Mouse (Mus musculus) CH12.LX (cell line): ENCODE results near the gene Atp5d. TPM values are rescaled to one million over a fixed set of nuclear protein-coding genes. Genes with fewer than 3 reads are reported as not detected.

Experiments used
- DNase-seq: peaks from one replicate; pipeline ENCODE4 v3.0.0-alpha.2; 2013; ENCODE audit errors: extremely low read depth
- H3K27ac ChIP-seq: 2 replicates; pipeline ENCODE4 v1.5.1; 2012; ENCODE audit warnings: low read depth, mild to moderate bottlenecking, control low read depth, moderate library complexity; ENCODE audit not compliant: insufficient read depth
- H3K27me3 ChIP-seq: replicated peaks from 2 replicates; pipeline ENCODE3; 2012; ENCODE audit warnings: inconsistent platforms
- H3K36me3 ChIP-seq, 2 experiments: replicated peaks in 1 of 2; 2 replicates each; pipeline versions ENCODE3 to v1.6.1; 2012; ENCODE audit warnings: inconsistent platforms in 1 of 2, low read length in 1 of 2, mild to moderate bottlenecking in 1 of 2, mixed read lengths in 1 of 2, moderate library complexity in 1 of 2; ENCODE audit not compliant: control insufficient read depth in 1 of 2, insufficient read depth in 1 of 2
- H3K4me1 ChIP-seq, 2 experiments: 2 replicates each; pipeline ENCODE4 v1.6.1; 2012; ENCODE audit warnings: inconsistent platforms in 1 of 2, moderate library complexity in 1 of 2; ENCODE audit not compliant: insufficient read depth in 2 of 2, control insufficient read depth in 1 of 2
- H3K4me2 ChIP-seq: 2 replicates; pipeline ENCODE4 v1.6.1; 2012; ENCODE audit warnings: low read depth, mild to moderate bottlenecking, control low read depth; ENCODE audit not compliant: poor library complexity, insufficient read depth, severe bottlenecking
- H3K4me3 ChIP-seq, 3 experiments: fragments of 150-350 bp in 1 of 3; sonication (generic) in 1 of 3; replicated peaks in 1 of 3; 2 replicates each; pipeline versions ENCODE3 to v1.5.1; 2011 to 2012; ENCODE audit warnings: low read depth in 2 of 3, low read length in 2 of 3, mild to moderate bottlenecking in 2 of 3, moderate library complexity in 2 of 3, control low read depth in 1 of 3, improper control_type of control experiment in 1 of 3, inconsistent platforms in 1 of 3, mixed read lengths in 1 of 3; ENCODE audit not compliant: poor library complexity in 1 of 3
- H3K79me2 ChIP-seq: replicated peaks from 2 replicates; pipeline ENCODE4 v1.6.1; 2012; ENCODE audit warnings: mild to moderate bottlenecking, moderate library complexity; ENCODE audit not compliant: control insufficient read depth, poor library complexity, insufficient read depth, severe bottlenecking; ENCODE audit errors: extremely low read depth
- H3K9ac ChIP-seq: 2 replicates; pipeline ENCODE4 v1.6.1; 2012; ENCODE audit warnings: low read depth, mild to moderate bottlenecking, control low read depth, moderate library complexity; ENCODE audit not compliant: insufficient read depth
- H3K9me3 ChIP-seq: replicated peaks from 2 replicates; pipeline ENCODE3; 2012; ENCODE audit warnings: low read length, inconsistent platforms, mixed read lengths
- CHD2 ChIP-seq: IDR thresholded peaks from 2 replicates; pipeline ENCODE4 v1.6.1; 2011; ENCODE audit warnings: low read length, improper control_type of control experiment
- CTCF ChIP-seq, 2 experiments: IDR thresholded peaks in 1 of 2; conservative IDR thresholded peaks in 1 of 2; 2 replicates each; pipeline ENCODE4 v1.5.1; 2011 to 2012; ENCODE audit warnings: low read depth in 2 of 2, low read length in 2 of 2, improper control_type of control experiment in 1 of 2, inconsistent platforms in 1 of 2, mild to moderate bottlenecking in 1 of 2, moderate library complexity in 1 of 2
- E2F4 ChIP-seq: IDR thresholded peaks from 2 replicates; pipeline ENCODE4 v1.6.1; 2011; ENCODE audit warnings: low read depth, low read length, improper control_type of control experiment; ENCODE audit not compliant: insufficient replicate concordance
- ELF1 ChIP-seq: IDR thresholded peaks from 2 replicates; pipeline ENCODE4 v1.6.1; 2014; ENCODE audit warnings: low read depth, mild to moderate bottlenecking, inconsistent platforms, low read length, improper control_type of control experiment
- EP300 ChIP-seq: IDR thresholded peaks from 2 replicates; pipeline ENCODE4 v1.6.1; 2011; ENCODE audit warnings: low read length, improper control_type of control experiment
- GABPA ChIP-seq: IDR thresholded peaks from 2 replicates; pipeline ENCODE4 v1.6.1; 2012; ENCODE audit warnings: low read depth, low read length, improper control_type of control experiment, inconsistent platforms; ENCODE audit not compliant: insufficient replicate concordance
- HCFC1 ChIP-seq: IDR thresholded peaks from 2 replicates; pipeline ENCODE4 v1.6.1; 2012; ENCODE audit warnings: low read depth, mild to moderate bottlenecking, inconsistent platforms, low read length, improper control_type of control experiment
- IRF4 ChIP-seq: IDR thresholded peaks from 2 replicates; pipeline ENCODE4 v1.6.1; 2014; ENCODE audit warnings: low read depth, mild to moderate bottlenecking, inconsistent platforms, low read length, improper control_type of control experiment
- JUN ChIP-seq: IDR thresholded peaks from 2 replicates; pipeline ENCODE4 v1.6.1; 2011; ENCODE audit warnings: low read depth, mild to moderate bottlenecking, low read length, improper control_type of control experiment, moderate library complexity; ENCODE audit not compliant: insufficient read depth
- JUND ChIP-seq: conservative IDR thresholded peaks from 2 replicates; pipeline ENCODE4 v1.6.1; 2011; ENCODE audit warnings: low read depth, low read length, improper control_type of control experiment
- KAT2A ChIP-seq: IDR thresholded peaks from 2 replicates; pipeline ENCODE4 v1.6.1; 2012; ENCODE audit warnings: low read length, improper control_type of control experiment, inconsistent platforms; ENCODE audit not compliant: insufficient replicate concordance
- MAX ChIP-seq: IDR thresholded peaks from 2 replicates; pipeline ENCODE4 v1.6.1; 2011; ENCODE audit warnings: low read length, improper control_type of control experiment
- MAZ ChIP-seq: IDR thresholded peaks from 2 replicates; pipeline ENCODE4 v1.6.1; 2012; ENCODE audit warnings: low read depth, mild to moderate bottlenecking, inconsistent platforms, low read length, improper control_type of control experiment, moderate library complexity
- MEF2A ChIP-seq: IDR thresholded peaks from 2 replicates; pipeline ENCODE4 v1.6.1; 2014; ENCODE audit warnings: low read depth, mild to moderate bottlenecking, inconsistent platforms, low read length, improper control_type of control experiment, borderline replicate concordance
- MXI1 ChIP-seq: IDR thresholded peaks from 2 replicates; pipeline ENCODE4 v1.6.1; 2011; ENCODE audit warnings: mild to moderate bottlenecking, low read depth, low read length, improper control_type of control experiment
- MYC ChIP-seq: IDR thresholded peaks from 2 replicates; pipeline ENCODE4 v1.6.1; 2011; ENCODE audit warnings: low read depth, mild to moderate bottlenecking, improper control_type of control experiment, low read length
- NELFE ChIP-seq: IDR thresholded peaks from 2 replicates; pipeline ENCODE4 v1.6.1; 2011; ENCODE audit warnings: low read depth, low read length, improper control_type of control experiment
- NRF1 ChIP-seq: IDR thresholded peaks from 2 replicates; pipeline ENCODE4 v1.6.1; 2014; ENCODE audit warnings: low read depth, mild to moderate bottlenecking, inconsistent platforms, low read length, improper control_type of control experiment, moderate library complexity
- POLR2A ChIP-seq: IDR thresholded peaks from 2 replicates; pipeline ENCODE4 v1.6.1; 2011; ENCODE audit warnings: low read depth, mild to moderate bottlenecking, improper control_type of control experiment, low read length
- POLR2AphosphoS2 ChIP-seq: IDR thresholded peaks from 2 replicates; pipeline ENCODE4 v1.6.1; 2011; ENCODE audit warnings: low read depth, low read length, improper control_type of control experiment
- RAD21 ChIP-seq: IDR thresholded peaks from 2 replicates; pipeline ENCODE4 v1.6.1; 2011; ENCODE audit warnings: low read depth, mild to moderate bottlenecking, low read length, improper control_type of control experiment, moderate library complexity
- SIN3A ChIP-seq: IDR thresholded peaks from 2 replicates; pipeline ENCODE4 v1.6.1; 2012; ENCODE audit warnings: low read length, improper control_type of control experiment, inconsistent platforms
- SMC3 ChIP-seq: IDR thresholded peaks from 2 replicates; pipeline ENCODE4 v1.6.1; 2011; ENCODE audit warnings: low read depth, low read length, improper control_type of control experiment
- TBP ChIP-seq: conservative IDR thresholded peaks from 2 replicates; pipeline ENCODE4 v1.6.1; 2011; ENCODE audit warnings: low read depth, low read length, improper control_type of control experiment
- TCF12 ChIP-seq: IDR thresholded peaks from 2 replicates; pipeline ENCODE4 v1.6.1; 2014; ENCODE audit warnings: low read depth, mild to moderate bottlenecking, inconsistent platforms, low read length, improper control_type of control experiment
- USF1 ChIP-seq: IDR thresholded peaks from 2 replicates; pipeline ENCODE4 v1.6.1; 2014; ENCODE audit warnings: low read depth, mild to moderate bottlenecking, inconsistent platforms, low read length, improper control_type of control experiment
- USF2 ChIP-seq: conservative IDR thresholded peaks from 2 replicates; pipeline ENCODE4 v1.6.1; 2011; ENCODE audit warnings: low read depth, low read length, improper control_type of control experiment
- ZC3H11A ChIP-seq: IDR thresholded peaks from 2 replicates; pipeline ENCODE4 v1.6.1; 2012; ENCODE audit warnings: low read depth, mild to moderate bottlenecking, inconsistent platforms, low read length, improper control_type of control experiment
- ZMIZ1 ChIP-seq: IDR thresholded peaks from 2 replicates; pipeline ENCODE4 v1.6.1; 2012; ENCODE audit warnings: low read depth, mild to moderate bottlenecking, inconsistent platforms, low read length, improper control_type of control experiment
- dilution Hi-C: fragments of 300-500 bp; cut with MboI; formaldehyde crosslinking; loops from 2 replicates; pipeline ENCODE4 v1.14.3; 2020; ENCODE audit warnings: low sequenced_read_pairs; ENCODE audit not compliant: extremely low pct_unique_long_range_greater_than_20kb, extremely low pct_ligation_motif_present
- in situ Hi-C: fragments of 300-500 bp; cut with MboI; formaldehyde crosslinking; loops from 3 replicates; pipeline ENCODE4 v1.14.3; 2019; ENCODE audit warnings: low sequenced_read_pairs, low pct_ligation_motif_present, low pct_unique_long_range_greater_than_20kb, mixed read lengths
- polyA plus RNA-seq: library from polyadenylated mRNA; unstranded; fragments of >175 nt; gene quantifications from 2 replicates; pipeline ENCODE4 v1.2.1, GENCODE M21; 2012; ENCODE audit warnings: low read depth; ENCODE audit not compliant: insufficient read length
- total RNA-seq, 2 experiments: library from RNA; depleted of rRNA; stranded (reverse); fragments of 300-350 nt in 1 of 2; fragments of >200 nt in 1 of 2; gene quantifications; 2 replicates each; pipeline ENCODE4 v1.2.3; 2012 to 2014

Gene Atp5d
- total and polyA plus RNA-seq, 3 experiments = 106 to 352 (median 326) TPM

DNA sequence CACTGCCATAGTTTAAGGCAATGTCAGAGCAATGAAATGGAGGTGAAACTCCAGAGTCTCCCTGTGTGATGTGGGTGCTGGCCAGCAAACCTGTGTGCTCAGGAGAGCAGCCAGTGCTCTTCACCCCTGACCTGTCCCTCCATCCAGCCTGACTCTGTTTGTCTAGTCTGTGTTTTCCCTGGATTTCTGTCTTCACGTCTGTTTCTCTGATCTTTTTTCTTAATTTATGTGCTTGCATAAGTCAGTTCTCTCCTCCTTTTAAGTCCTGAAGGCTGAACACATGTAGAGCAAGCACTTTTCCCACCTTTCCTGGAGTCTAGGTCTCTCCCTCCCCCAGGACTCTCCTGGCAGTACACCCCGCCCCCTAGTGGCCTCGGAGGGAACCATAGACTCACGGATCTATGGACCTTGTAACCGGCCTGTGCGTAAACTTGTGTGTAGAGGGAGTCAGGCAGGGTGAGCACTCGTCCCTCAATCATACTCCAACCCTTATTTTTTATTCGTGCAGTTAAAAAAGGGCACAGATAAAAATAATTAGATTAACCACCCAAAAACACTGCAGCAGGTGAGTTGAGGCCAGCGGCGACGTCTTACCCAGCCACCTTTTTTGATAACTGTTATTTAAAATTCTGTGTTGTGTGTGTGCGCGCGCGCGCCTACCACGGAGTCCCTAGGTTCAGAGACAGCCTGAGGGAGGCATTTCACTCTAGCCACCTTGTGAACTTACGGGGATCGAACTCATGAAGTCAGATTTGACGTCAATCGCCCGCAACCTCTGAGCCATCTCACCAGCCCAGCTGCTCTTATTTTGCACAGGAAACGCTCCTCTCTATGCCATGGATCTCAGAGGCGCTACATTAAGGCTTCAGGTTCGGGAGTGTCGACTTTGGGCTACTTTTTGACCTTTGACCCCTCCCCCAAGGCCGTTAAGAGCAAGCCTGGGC, 23.8 kb upstream of the Atp5d start:
- TF ChIP-seq KAT2A = no peak
- TF ChIP-seq CHD2 = no peak
- peak; percentile 78; the same call in 1 of the 2 replicates for TF ChIP-seq MAZ
- TF ChIP-seq HCFC1 = peak; percentile 22; the same call in 1 of the 2 replicates
- peak; percentile 85 for TF ChIP-seq RAD21
- TF ChIP-seq EP300 = no peak
- TF ChIP-seq TCF12 = peak; percentile 8; the same call in 1 of the 2 replicates
- TF ChIP-seq TBP = peak; percentile 2; the same call in 1 of the 2 replicates
- no peak for TF ChIP-seq JUN
- no peak for TF ChIP-seq JUND
- peak; percentile 77 for TF ChIP-seq SIN3A
- TF ChIP-seq POLR2AphosphoS2 = no peak
- no peak; the same call in 1 of the 2 replicates for TF ChIP-seq ELF1
- TF ChIP-seq IRF4 = peak; percentile 52; the same call in 1 of the 2 replicates
- TF ChIP-seq MXI1 = peak; percentile 32; the same call in 1 of the 2 replicates
- TF ChIP-seq E2F4 = no peak
- no peak for TF ChIP-seq USF1
- TF ChIP-seq NELFE = no peak
- TF ChIP-seq MAX = peak; percentile 39; the same call in 1 of the 2 replicates
- no peak for TF ChIP-seq USF2
- TF ChIP-seq CTCF (conservative IDR thresholded peaks at IDR 0.05 in 1 of 2, IDR thresholded peaks at IDR 0.05 in 1 of 2; ENCODE audit: low read depth in 2 of 2, low read length in 2 of 2) = peak; percentile 82 to 96
- TF ChIP-seq NRF1 = peak; percentile 1; the same call in 1 of the 2 replicates
- TF ChIP-seq ZMIZ1 = no peak
- TF ChIP-seq GABPA = no peak
- no peak for TF ChIP-seq MEF2A
- TF ChIP-seq MYC = no peak; the same call in 1 of the 2 replicates
- TF ChIP-seq ZC3H11A = peak; percentile 4; the same call in 1 of the 2 replicates
- no peak for TF ChIP-seq POLR2A
- TF ChIP-seq SMC3 = peak; percentile 86
- Histone ChIP-seq H3K27me3 (no peaks in the 10 kb centered on the region), H3K4me3 (peak overlapping the region; percentile 67 to 95 (median 90)), H3K27ac (peak overlapping the region; percentile 54), H3K9ac (peak overlapping the region; percentile 76), H3K4me2 (peak overlapping the region; percentile 76), H3K4me1 (peaks cover 12 to 32% of the 10 kb centered on the region in 2 experiments), H3K36me3 (peaks cover 16 to 23% of the 10 kb centered on the region in 2 experiments), H3K79me2 (peaks cover 39% of the 10 kb centered on the region), H3K9me3 (no peaks in the 10 kb centered on the region)
- in situ Hi-C loops = loop anchor here (5.0 kb wide), 1 partner anchor 127 kb away; the partner anchor contains the start of gene Cnn2
- peak; percentile 89 for DNase-seq
- dilution Hi-C loops = no loop called here
